Mouse (Mus musculus): ENCODE results near the gene Ern2.

- TF ChIP-seq GATA1 (IDR thresholded peaks at IDR 0.05; ENCODE audit: low read length) (no peak), TAL1 (IDR thresholded peaks at IDR 0.05; ENCODE audit: low read length) (no peak)
Measured at GRCm38 (mm10) chr7:122199296-122199695, 13.3 kb upstream of the Ern2 start.
